Mouse (Mus musculus) forebrain, embryonic 11.5 days (tissue): ENCODE data around the gene Sirpa. TPM values are rescaled to one million over a fixed set of nuclear protein-coding genes. Genes with fewer than 3 reads are reported as not detected.
A peak's percentile ranks its signal among the peaks of the same experiment; 100 is the strongest.

Experiments used
- ATAC-seq: fragments of 200-750 bp; cut with Nextera tagmentation; replicated peaks from 2 replicates; pipeline ENCODE4 v1.8.0; 2017; ENCODE audit warnings: moderate TSS enrichment; ENCODE audit not compliant: low FRiP score
- DNase-seq: peaks from one replicate; pipeline ENCODE4 v3.0.0-alpha.2; 2017; ENCODE audit warnings: low spot score
- H3K27ac ChIP-seq: fragments of 300-500 bp; sonication (generic); 2 replicates; pipeline ENCODE4 v1.5.1; 2014; ENCODE audit warnings: low read depth, low read length
- H3K27me3 ChIP-seq: fragments of 300-500 bp; sonication (generic); 2 replicates; pipeline ENCODE4 v1.6.1; 2014; ENCODE audit warnings: mild to moderate bottlenecking, low read length, mixed read lengths; ENCODE audit not compliant: control insufficient read depth, insufficient read depth
- H3K36me3 ChIP-seq: fragments of 300-500 bp; sonication (generic); 2 replicates; pipeline ENCODE4 v1.6.1; 2014; ENCODE audit warnings: mild to moderate bottlenecking, low read length, moderate library complexity, mixed read lengths; ENCODE audit not compliant: control insufficient read depth, insufficient read depth
- H3K4me1 ChIP-seq: fragments of 300-500 bp; sonication (generic); replicated peaks from 2 replicates; pipeline ENCODE4 v1.6.1; 2014; ENCODE audit warnings: low read length, mixed read lengths; ENCODE audit not compliant: control insufficient read depth, insufficient read depth
- H3K4me2 ChIP-seq: fragments of 300-500 bp; sonication (generic); 2 replicates; pipeline ENCODE4 v1.6.1; 2014; ENCODE audit warnings: low read depth, mild to moderate bottlenecking, low read length, moderate library complexity, mixed read lengths; ENCODE audit not compliant: severe bottlenecking
- H3K4me3 ChIP-seq: fragments of 300-500 bp; sonication (generic); 2 replicates; pipeline ENCODE4 v1.5.1; 2014; ENCODE audit warnings: low read depth, low read length
- H3K9ac ChIP-seq: fragments of 300-500 bp; sonication (generic); 2 replicates; pipeline ENCODE4 v1.6.1; 2014; ENCODE audit warnings: low read length
- H3K9me3 ChIP-seq: fragments of 300-500 bp; sonication (generic); 2 replicates; pipeline ENCODE4 v1.6.1; 2016; ENCODE audit warnings: low read length, mixed read lengths; ENCODE audit not compliant: control insufficient read depth
- WGBS: fragments of 180-500 bp; shearing (Covaris S2); extraction: QIAGEN DNeasy Blood & Tissue Kit; methylation state at CpG from one replicate; pipeline ENCODE4 v1.1.7; 2014; 5-methylcytosine and 5-hydroxymethylcytosine counted together
- polyA plus RNA-seq: library from polyadenylated mRNA; unstranded; fragments of >200 nt; fragmentation: Nextera tagmentation; extraction: Ambion mirVana; gene quantifications from 2 replicates; pipeline ENCODE4 v1.2.1, GENCODE M21; 2014

The Sirpa gene
- polyA plus RNA-seq, 1 experiment from 2014 or later, result 18.7 TPM

DNA sequence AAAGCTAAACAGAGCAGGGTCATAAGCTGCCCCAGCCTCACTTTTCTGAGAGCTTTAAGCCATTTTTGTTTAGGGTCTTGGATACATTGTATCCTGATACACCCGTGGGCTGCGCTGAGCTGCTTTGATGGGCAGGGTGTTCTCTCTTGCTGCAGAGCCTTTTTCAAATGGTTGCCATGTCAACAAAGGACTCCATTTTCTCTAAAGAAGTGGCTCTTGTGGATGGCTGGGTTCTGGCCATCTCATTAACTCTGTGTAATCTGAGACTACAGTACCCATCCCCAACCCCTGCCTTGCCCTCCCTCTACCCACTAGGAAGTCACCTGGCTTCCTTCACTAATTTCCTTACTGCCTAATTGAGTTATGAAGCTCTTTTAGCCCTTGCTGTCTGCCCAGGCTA is 85.0 kb downstream of the Sirpa start:
- WGBS, result 2% methylated on average over 2 of the region's 2 CpGs
- Histone ChIP-seq H3K9ac (no peak overlapping the region), H3K4me1 (peaks cover 4% of the 10 kb centered on the region; the same call in 1 of the 2 replicates), H3K4me2 (no peak overlapping the region), H3K27ac (no peak overlapping the region), H3K27me3 (no peaks in the 10 kb centered on the region), H3K9me3 (no peaks in the 10 kb centered on the region), H3K36me3 (no peaks in the 10 kb centered on the region), H3K4me3 (no peak overlapping the region)
- peak; percentile 72 for ATAC-seq
- DNase-seq, result peak; percentile 63

DNA sequence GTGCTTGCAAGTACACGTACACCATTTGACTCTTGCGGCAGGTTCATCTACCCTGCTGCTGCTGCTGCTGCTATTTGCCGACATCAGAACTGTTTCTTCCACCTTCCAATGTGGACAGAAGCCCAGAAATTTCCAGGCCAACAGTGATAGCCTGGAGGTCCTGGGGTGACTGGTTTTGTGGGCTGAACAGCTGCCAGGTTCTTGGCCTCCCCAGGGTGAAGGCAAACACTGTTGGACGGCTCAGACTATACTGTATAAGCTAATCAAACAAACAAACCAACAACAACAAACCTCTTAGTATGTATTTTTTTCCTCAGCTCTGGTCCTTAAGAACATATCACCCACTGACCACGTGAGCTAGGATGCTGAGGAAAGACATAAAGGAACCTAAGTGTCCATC is 86.4 kb downstream of the Sirpa start:
- Histone ChIP-seq H3K4me3 (no peak overlapping the region), H3K27me3 (no peaks in the 10 kb centered on the region), H3K36me3 (no peaks in the 10 kb centered on the region), H3K9me3 (no peaks in the 10 kb centered on the region), H3K4me2 (no peak overlapping the region), H3K9ac (no peak overlapping the region), H3K27ac (no peak overlapping the region), H3K4me1 (peaks cover 4% of the 10 kb centered on the region; the same call in 1 of the 2 replicates)
- ATAC-seq, result no peak
- no peak for DNase-seq
- 87% methylated on average over 5 of the region's 5 CpGs for WGBS

DNA sequence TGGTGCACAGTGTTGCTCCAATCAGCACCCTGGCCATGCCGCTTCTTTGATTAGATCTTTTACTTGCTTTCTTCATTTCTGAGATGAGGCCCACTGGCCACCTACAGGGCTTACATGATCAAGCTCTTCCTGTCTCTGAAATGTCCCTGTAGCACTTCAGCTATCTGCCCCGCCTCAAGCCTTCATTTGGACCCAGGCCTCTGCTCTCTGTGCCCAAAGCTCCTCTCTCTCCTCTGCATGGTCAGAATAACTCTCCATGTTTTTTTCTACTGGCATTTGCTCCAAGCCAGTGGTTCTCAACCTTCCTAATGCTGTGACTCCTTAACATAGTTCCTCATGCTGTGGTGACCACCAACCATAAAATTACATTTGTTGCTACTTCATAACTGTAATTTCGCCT is 87.6 kb downstream of the Sirpa start:
- Histone ChIP-seq H3K4me2 (no peak overlapping the region), H3K9me3 (no peaks in the 10 kb centered on the region), H3K9ac (no peak overlapping the region), H3K27me3 (no peaks in the 10 kb centered on the region), H3K4me3 (no peak overlapping the region), H3K36me3 (no peaks in the 10 kb centered on the region), H3K4me1 (peaks cover 4% of the 10 kb centered on the region; the same call in 1 of the 2 replicates), H3K27ac (no peak overlapping the region)
- ATAC-seq (no peak), DNase-seq (no peak)
- 90% methylated on average over 3 of the region's 3 CpGs for WGBS

Other genes with a start within 250 kb of the Sirpa start
- gene Il1b, start 221.7 kb upstream of the Sirpa start, polyA plus RNA-seq, result not detected in 2 replicates
- not detected in 2 replicates for gene F830045P16Rik, start 56.2 kb upstream of the Sirpa start, polyA plus RNA-seq
- gene Pdyn, start 107.0 kb downstream of the Sirpa start, polyA plus RNA-seq, result 0.25 and 0.40 TPM in 2 replicates
- 20.4 and 21.9 TPM in 2 replicates for gene Stk35, start 207.7 kb downstream of the Sirpa start, polyA plus RNA-seq